Comparison of ENCODE assay signal across 17 mouse cellular contexts in genomic region chr4:152253183-152253759, GRCm38 (mm10). TPM values are rescaled to one million over a fixed set of nuclear protein-coding genes. Genes with fewer than 3 reads are reported as not detected.
DNase-seq lines count a peak whose midpoint lies in the region; ATAC-seq and TF ChIP-seq lines count a peak whose summit lies in the region.
"Had no signal": no experiment of that assay in that cellular context is flagged by ENCODE, and none has a peak within 500 bp of the region (broad histone marks: within the 10 kb centered on the region; RNA-seq: fewer than 3 reads in every experiment).

No protein-coding gene starts in this region.

- peaks cover 19% of the 10 kb centered on the region; the same call in 1 of the 2 replicates for H3K36me3 ChIP-seq in heart, embryonic 14.5 days (ENCODE audit: control insufficient read depth, insufficient read depth, low read length)
- H3K36me3 ChIP-seq in kidney, postnatal 0 days (ENCODE audit: insufficient read depth, low read length) = no peaks in the 10 kb centered on the region
- no peaks in the 10 kb centered on the region for H3K36me3 ChIP-seq in kidney, adult 2 months (ENCODE audit: control insufficient read depth, insufficient read depth, low read length)
- H3K36me3 ChIP-seq in limb, embryonic 15.5 days = no peaks in the 10 kb centered on the region
- H3K36me3 ChIP-seq in liver, postnatal 0 days (replicated peaks; ENCODE audit: insufficient read depth, low read length) = no peaks in the 10 kb centered on the region
- H3K36me3 ChIP-seq: embryonic facial prominence, embryonic 12.5 days; liver, embryonic 15.5 days had no signal

- H3K27ac ChIP-seq in heart, embryonic 14.5 days (replicated peaks in 1 of 2; ENCODE audit: control insufficient read depth in 1 of 2, insufficient read depth in 1 of 2, low read depth in 2 of 2, low read length in 2 of 2) = peak overlapping the region; percentile 64 to 71; a peak in 3 of 4 replicates
- H3K27ac ChIP-seq in kidney, postnatal 0 days = no peak overlapping the region
- H3K27ac ChIP-seq in kidney, adult 2 months (ENCODE audit: insufficient read depth, low read depth, low read length) = no peak overlapping the region
- H3K27ac ChIP-seq in limb, embryonic 15.5 days = no peak overlapping the region
- no peak overlapping the region for H3K27ac ChIP-seq in liver, postnatal 0 days (ENCODE audit: low read depth)
- H3K27ac ChIP-seq: embryonic facial prominence, embryonic 12.5 days; forebrain, embryonic 12.5 days; hindbrain, embryonic 10.5 days; liver, embryonic 15.5 days; neural tube, embryonic 13.5 days had no signal

- no peaks in the 10 kb centered on the region for H3K9me3 ChIP-seq in heart, embryonic 14.5 days (ENCODE audit: control insufficient read depth, low read length)
- no peaks in the 10 kb centered on the region for H3K9me3 ChIP-seq in kidney, postnatal 0 days (replicated peaks; ENCODE audit: low read length)
- H3K9me3 ChIP-seq in limb, embryonic 15.5 days = no peaks in the 10 kb centered on the region
- no peaks in the 10 kb centered on the region for H3K9me3 ChIP-seq in liver, postnatal 0 days (ENCODE audit: low read length)
- H3K9me3 ChIP-seq: embryonic facial prominence, embryonic 12.5 days; forebrain, embryonic 12.5 days; hindbrain, embryonic 10.5 days; liver, embryonic 15.5 days; neural tube, embryonic 13.5 days had no signal

- no peak overlapping the region for H3K4me3 ChIP-seq in heart, embryonic 14.5 days (ENCODE audit: control insufficient read depth in 1 of 2, insufficient read depth in 1 of 2, low read depth in 1 of 2, low read length in 2 of 2)
- no peak overlapping the region for H3K4me3 ChIP-seq in kidney, postnatal 0 days (replicated peaks; ENCODE audit: low read depth, low read length)
- H3K4me3 ChIP-seq in kidney, adult 2 months (ENCODE audit: insufficient read depth, low read depth, low read length) = no peak overlapping the region
- H3K4me3 ChIP-seq in limb, embryonic 15.5 days = no peak overlapping the region
- no peak overlapping the region for H3K4me3 ChIP-seq in liver, postnatal 0 days (ENCODE audit: low read depth, low read length)
- H3K4me3 ChIP-seq: embryonic facial prominence, embryonic 12.5 days; forebrain, embryonic 12.5 days; hindbrain, embryonic 10.5 days; liver, embryonic 15.5 days; neural tube, embryonic 13.5 days had no signal

- H3K4me2 ChIP-seq in heart, embryonic 14.5 days (ENCODE audit: low read length) = no peak overlapping the region
- no peak overlapping the region for H3K4me2 ChIP-seq in kidney, postnatal 0 days (ENCODE audit: low read length)
- H3K4me2 ChIP-seq in limb, embryonic 15.5 days = no peak overlapping the region
- H3K4me2 ChIP-seq in liver, postnatal 0 days (ENCODE audit: low read depth, low read length) = no peak overlapping the region
- H3K4me2 ChIP-seq: embryonic facial prominence, embryonic 12.5 days; forebrain, embryonic 12.5 days; liver, embryonic 15.5 days; neural tube, embryonic 13.5 days had no signal

- peaks cover 49 to 67% of the 10 kb centered on the region in 2 experiments for H3K4me1 ChIP-seq in heart, embryonic 14.5 days (ENCODE audit: control insufficient read depth in 2 of 2, insufficient read depth in 2 of 2, low read length in 2 of 2)
- no peaks in the 10 kb centered on the region for H3K4me1 ChIP-seq in kidney, postnatal 0 days (replicated peaks; ENCODE audit: insufficient read depth, low read length)
- no peaks in the 10 kb centered on the region for H3K4me1 ChIP-seq in kidney, adult 2 months (ENCODE audit: control insufficient read depth, insufficient read depth, low read length)
- no peaks in the 10 kb centered on the region; the same call in 1 of the 2 replicates for H3K4me1 ChIP-seq in limb, embryonic 15.5 days
- H3K4me1 ChIP-seq in liver, postnatal 0 days (ENCODE audit: insufficient read depth) = peaks cover 4% of the 10 kb centered on the region; the same call in 1 of the 2 replicates
- H3K4me1 ChIP-seq: forebrain, embryonic 12.5 days had no signal

- TF ChIP-seq POLR2A in kidney, adult 2 months (IDR thresholded peaks at IDR 0.05; ENCODE audit: low read depth, low read length) = no peak

- no peak overlapping the region for H3K9ac ChIP-seq in heart, embryonic 14.5 days (ENCODE audit: low read length)
- no peak overlapping the region for H3K9ac ChIP-seq in kidney, postnatal 0 days (ENCODE audit: low read depth, low read length)
- no peak overlapping the region for H3K9ac ChIP-seq in limb, embryonic 15.5 days
- H3K9ac ChIP-seq in liver, postnatal 0 days (replicated peaks) = no peak overlapping the region
- H3K9ac ChIP-seq: embryonic facial prominence, embryonic 12.5 days; forebrain, embryonic 12.5 days; liver, embryonic 15.5 days; neural tube, embryonic 13.5 days had no signal

- no peak for TF ChIP-seq EP300 in liver, postnatal 0 days (IDR thresholded peaks at IDR 0.05; ENCODE audit: low read depth)

- 60% methylated on average over 9 of the region's 9 CpGs for WGBS in heart, embryonic 14.5 days
- WGBS in kidney, postnatal 0 days = 38% methylated on average over 9 of the region's 9 CpGs
- 67% methylated on average over 9 of the region's 9 CpGs for WGBS in kidney, adult 2 months
- WGBS in limb, embryonic 15.5 days = 77% methylated on average over 9 of the region's 9 CpGs
- 68% methylated on average over 9 of the region's 9 CpGs for WGBS in liver, postnatal 0 days (ENCODE audit: insufficient replicate concordance)

- no peak for TF ChIP-seq CTCF in kidney, postnatal 0 days (IDR thresholded peaks at IDR 0.05; ENCODE audit: low read depth)
- TF ChIP-seq CTCF in kidney, adult 2 months (conservative IDR thresholded peaks at IDR 0.05; ENCODE audit: insufficient read depth, insufficient read length, low read depth, low read length) = no peak
- no peak for TF ChIP-seq CTCF in liver, postnatal 0 days (IDR thresholded peaks at IDR 0.05; ENCODE audit: low read depth)

- no peaks in the 10 kb centered on the region for H3K27me3 ChIP-seq in heart, embryonic 14.5 days (ENCODE audit: control insufficient read depth, insufficient read depth, low read length)
- H3K27me3 ChIP-seq in kidney, postnatal 0 days (ENCODE audit: insufficient read depth, low read length) = no peaks in the 10 kb centered on the region
- H3K27me3 ChIP-seq in kidney, adult 2 months (replicated peaks; ENCODE audit: control insufficient read depth, insufficient read depth, low read length) = no peaks in the 10 kb centered on the region
- no peaks in the 10 kb centered on the region for H3K27me3 ChIP-seq in limb, embryonic 15.5 days
- no peaks in the 10 kb centered on the region for H3K27me3 ChIP-seq in liver, postnatal 0 days (ENCODE audit: insufficient read depth, low read length)
- H3K27me3 ChIP-seq: embryonic facial prominence, embryonic 12.5 days; forebrain, embryonic 12.5 days; liver, embryonic 15.5 days; neural tube, embryonic 13.5 days had no signal

- DNase-seq in adrenal gland, adult (ENCODE audit: inconsistent age in 2 of 2, low spot score in 1 of 2) = peak; percentile 27 to 81
- no peak for DNase-seq in adrenal gland, postnatal 4 days (ENCODE audit: low spot score in 2 of 2)
- no peak for DNase-seq in heart, adult 9 months (ENCODE audit: low spot score in 2 of 2)
- peak; percentile 67 for DNase-seq in kidney, postnatal 0 days (ENCODE audit: low spot score)
- no peak for DNase-seq in kidney, adult 2 months
- no peak for DNase-seq in liver, postnatal 0 days
- DNase-seq: cerebellum, postnatal 36 days; kidney, postnatal 10 days had no signal

- ATAC-seq in heart, embryonic 14.5 days (ENCODE audit: insufficient number of reproducible peaks, insufficient read depth, low FRiP score, low read depth) = no peak
- peak; percentile 44; the same call in 1 of the 2 replicates for ATAC-seq in kidney, postnatal 0 days (replicated peaks; ENCODE audit: low FRiP score, low read depth)
- peak; percentile 62; the same call in 1 of the 2 replicates for ATAC-seq in limb, embryonic 15.5 days (ENCODE audit: insufficient number of reproducible peaks, low FRiP score, low TSS enrichment, low read depth)
- no peak for ATAC-seq in liver, postnatal 0 days

RNA-seq across cellular contexts. Expression of gene Gpr153, which starts 20.8 kb away (rescaled TPM):
- 10 to 100 TPM; 13.9 to 15.5 TPM for total RNA-seq in adrenal gland, postnatal 4 days (2021)
- 14.0 and 18.2 TPM in 2 replicates for polyA plus RNA-seq in heart, embryonic 14.5 days (2014; fragmentation: Nextera tagmentation; extraction: Ambion mirVana)
- 4.6 and 5.2 TPM in 2 replicates for polyA plus RNA-seq in kidney, postnatal 0 days (2015; fragmentation: Nextera tagmentation; extraction: Ambion mirVana)
- polyA plus RNA-seq in kidney, adult 2 months (2012; rRNA removed) = 6.9 and 9.5 TPM in 2 replicates
- 18.9 and 21.9 TPM in 2 replicates for polyA plus RNA-seq in limb, embryonic 15.5 days (2015; fragmentation: Nextera tagmentation; extraction: Ambion mirVana)
- 0.47 and 0.58 TPM in 2 replicates for polyA plus RNA-seq in liver, postnatal 0 days (2015; fragmentation: Nextera tagmentation; extraction: Ambion mirVana)

RNA-seq across cellular contexts. Expression of gene Hes3, which starts 38.2 kb away (rescaled TPM):
- total RNA-seq in adrenal gland, postnatal 4 days (2021) = not detected
- not detected in 2 replicates for polyA plus RNA-seq in heart, embryonic 14.5 days (2014; fragmentation: Nextera tagmentation; extraction: Ambion mirVana)
- polyA plus RNA-seq in kidney, postnatal 0 days (2015; fragmentation: Nextera tagmentation; extraction: Ambion mirVana) = not detected in 2 replicates
- polyA plus RNA-seq in kidney, adult 2 months (2012; rRNA removed) = not detected in 2 replicates
- not detected in 2 replicates for polyA plus RNA-seq in limb, embryonic 15.5 days (2015; fragmentation: Nextera tagmentation; extraction: Ambion mirVana)
- polyA plus RNA-seq in liver, postnatal 0 days (2015; fragmentation: Nextera tagmentation; extraction: Ambion mirVana) = not detected in 2 replicates
- total RNA-seq: layer of hippocampus, postnatal 14 days; midbrain, postnatal 0 days had no signal
- polyA plus RNA-seq: liver, embryonic 15.5 days had no signal

RNA-seq across cellular contexts. Expression of gene Icmt, which starts 43.8 kb away (rescaled TPM):
- total RNA-seq in adrenal gland, postnatal 4 days (2021) = 10 to 100 TPM; 35.4 to 35.5 TPM
- 19.4 and 20.3 TPM in 2 replicates for polyA plus RNA-seq in heart, embryonic 14.5 days (2014; fragmentation: Nextera tagmentation; extraction: Ambion mirVana)
- 20.0 and 23.6 TPM in 2 replicates for polyA plus RNA-seq in kidney, postnatal 0 days (2015; fragmentation: Nextera tagmentation; extraction: Ambion mirVana)
- 31.2 and 32.5 TPM in 2 replicates for polyA plus RNA-seq in kidney, adult 2 months (2012; rRNA removed)
- polyA plus RNA-seq in limb, embryonic 15.5 days (2015; fragmentation: Nextera tagmentation; extraction: Ambion mirVana) = 26.4 and 26.5 TPM in 2 replicates
- 5.9 and 6.9 TPM in 2 replicates for polyA plus RNA-seq in liver, postnatal 0 days (2015; fragmentation: Nextera tagmentation; extraction: Ambion mirVana)

Comparison
In these comparisons a context has a peak if more than half of its experiments do, and no peak if none do; other contexts are left out.
1. DNase-seq: peak in adrenal gland, adult (2 of 2) and kidney, postnatal 0 days (single experiment); none in adrenal gland, postnatal 4 days (0 of 2), heart, adult 9 months (0 of 2), kidney, adult 2 months (single experiment) and liver, postnatal 0 days (single experiment).
2. ATAC-seq: peak in kidney, postnatal 0 days (single experiment) and limb, embryonic 15.5 days (single experiment); none in heart, embryonic 14.5 days (single experiment) and liver, postnatal 0 days (single experiment).
3. H3K27ac ChIP-seq: peak in heart, embryonic 14.5 days (2 of 2); none in kidney, postnatal 0 days (single experiment), kidney, adult 2 months (single experiment), limb, embryonic 15.5 days (single experiment) and liver, postnatal 0 days (single experiment).